Mouse (Mus musculus) large intestine, adult 2 months (tissue): ENCODE results near the gene Prss34. TPM values are rescaled to one million over a fixed set of nuclear protein-coding genes. Genes with fewer than 3 reads are reported as not detected.

ENCODE experiments used
- DNase-seq: peaks from one replicate; pipeline ENCODE4 v3.0.0-alpha.2; 2012; ENCODE audit warnings: low read depth, low spot score
- WGBS: fragments of 180-500 bp; shearing (Covaris S2); methylation state at CpG from one replicate; pipeline ENCODE4 v1.1.7; 2018; 5-methylcytosine and 5-hydroxymethylcytosine counted together
- polyA plus RNA-seq: library from polyadenylated mRNA; depleted of rRNA; stranded (reverse); fragments of >200 nt; gene quantifications from 2 replicates; pipeline ENCODE4 v1.2.3, GENCODE M21; 2012; rRNA removed

Prss34 gene
- polyA plus RNA-seq, 1 experiment, result not detected

DNA sequence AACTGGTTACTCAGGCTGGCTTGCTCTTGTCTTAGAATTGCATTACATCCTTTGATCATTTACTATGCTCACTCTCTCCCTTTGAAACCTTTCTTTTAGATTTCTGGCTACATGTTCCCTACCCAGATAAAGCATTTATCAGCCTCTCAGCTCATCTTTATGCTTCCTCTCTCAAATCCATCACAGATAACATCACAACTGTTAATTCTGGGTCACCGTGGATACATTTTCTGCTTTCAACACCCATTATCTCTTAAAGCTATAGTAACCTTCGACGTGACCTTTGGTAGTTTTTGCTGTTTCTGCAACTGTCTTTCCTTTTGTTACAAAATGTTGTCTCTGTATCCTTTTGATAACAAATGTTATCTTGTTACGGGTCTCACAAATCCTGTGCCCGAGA is 4.7 kb upstream of the Prss34 start:
- no peak for DNase-seq

DNA sequence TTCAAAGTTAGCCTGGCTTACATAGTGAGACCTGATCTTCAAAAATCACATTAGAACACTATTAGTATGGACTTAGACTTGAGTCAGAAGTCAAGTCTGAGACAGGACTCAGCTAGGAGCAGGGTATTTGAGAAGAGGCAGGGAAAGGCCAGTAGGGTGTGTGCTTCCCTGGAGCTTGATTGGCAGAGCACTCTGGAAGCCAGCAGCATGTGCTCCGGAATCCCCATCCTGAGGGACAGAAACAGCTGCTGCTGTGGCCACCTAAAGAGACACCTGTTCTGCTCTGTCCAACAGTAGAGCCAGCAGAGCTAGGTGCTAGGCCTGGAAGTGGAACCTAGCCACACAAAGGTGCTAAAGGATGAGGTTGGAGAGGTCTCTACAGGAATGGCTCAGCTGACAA is 4.1 kb upstream of the Prss34 start:
- no peak for DNase-seq
- 54% methylated on average over 1 of the region's 1 CpGs for WGBS

More for the DNA sequence above, 4.7 kb upstream of the Prss34 start:
- WGBS, result 64% methylated on average over 5 of the region's 5 CpGs

GRCm38 (mm10) chr17:25308346-25308745 is 10.2 kb downstream of the Prss34 start, which contains the start of gene Prss28:
TSS of gene Prss28 (plus strand) at chr17:25308646.
- 52% methylated on average over 4 of the region's 4 CpGs for WGBS

DNA sequence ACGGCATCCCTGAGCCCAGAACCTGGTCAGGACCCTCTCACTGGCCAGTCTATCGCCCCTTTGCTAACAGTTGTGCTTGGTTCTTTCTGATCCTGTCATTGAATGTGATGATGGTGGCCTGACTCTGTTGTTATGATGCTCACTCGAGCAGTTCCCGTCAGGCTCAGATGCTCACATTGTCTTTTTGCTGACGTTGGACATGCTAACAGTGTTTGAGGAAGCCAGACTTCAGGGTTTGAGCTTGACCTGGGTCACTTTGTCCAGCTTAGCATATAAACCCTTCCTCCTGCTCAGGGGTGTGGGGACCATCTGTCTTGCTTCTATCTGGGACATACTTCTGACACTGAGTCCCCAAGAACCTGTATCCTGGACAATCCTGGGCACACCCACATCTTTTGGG is 20.2 kb downstream of the Prss34 start, which contains the start of gene Prss29:
TSS of gene Prss29 (plus strand) at position 301 of the 400 bp plus-strand sequence.
- no peak for DNase-seq
- WGBS, result 64% methylated on average over 5 of the region's 5 CpGs

More at GRCm38 (mm10) chr17:25308346-25308745, 10.2 kb downstream of the Prss34 start, which contains the start of gene Prss28:
- no peak for DNase-seq

DNA sequence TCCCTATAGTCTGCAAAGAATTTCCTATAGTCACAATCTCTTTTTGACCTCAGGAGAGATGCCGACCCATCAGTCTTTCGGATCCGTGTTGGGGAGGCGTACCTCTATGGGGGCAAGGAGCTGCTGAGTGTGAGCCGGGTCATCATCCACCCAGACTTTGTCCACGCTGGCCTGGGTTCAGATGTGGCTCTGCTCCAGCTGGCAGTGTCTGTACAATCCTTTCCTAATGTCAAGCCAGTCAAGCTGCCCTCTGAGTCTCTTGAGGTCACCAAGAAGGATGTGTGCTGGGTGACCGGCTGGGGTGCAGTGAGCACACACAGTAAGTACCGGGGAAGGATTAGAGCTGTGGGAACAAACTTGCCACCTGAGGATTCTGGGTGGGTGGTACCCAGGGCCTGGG is 22.6 kb downstream of the Prss34 start:
- WGBS, result 85% methylated on average over 8 of the region's 8 CpGs
- no peak for DNase-seq

GRCm38 (mm10) chr17:25322930-25323329 is 24.7 kb downstream of the Prss34 start:
- 8% methylated on average over 2 of the region's 2 CpGs for WGBS
- no peak for DNase-seq

DNA sequence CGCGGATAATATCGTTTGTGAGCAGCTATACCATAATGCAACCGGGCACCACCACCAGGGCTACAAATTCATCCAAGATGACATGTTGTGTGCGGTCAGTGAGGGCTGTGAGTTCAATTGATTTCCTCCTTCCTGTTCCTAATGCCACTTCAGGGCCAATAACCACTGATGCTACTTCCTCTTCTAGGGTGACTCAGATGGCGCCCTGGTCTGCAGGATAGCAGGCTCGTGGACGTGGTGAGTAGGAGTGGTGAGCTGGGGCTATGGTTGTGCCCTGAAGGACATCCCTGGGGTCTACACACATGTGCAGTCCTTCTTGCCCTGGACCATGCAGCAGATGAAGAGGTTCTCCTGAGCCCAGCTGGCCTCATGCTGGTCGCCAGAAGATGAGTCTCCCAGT is 34.1 kb downstream of the Prss34 start:
- WGBS, result 57% methylated on average over 9 of the region's 9 CpGs
- DNase-seq, result no peak

DNA sequence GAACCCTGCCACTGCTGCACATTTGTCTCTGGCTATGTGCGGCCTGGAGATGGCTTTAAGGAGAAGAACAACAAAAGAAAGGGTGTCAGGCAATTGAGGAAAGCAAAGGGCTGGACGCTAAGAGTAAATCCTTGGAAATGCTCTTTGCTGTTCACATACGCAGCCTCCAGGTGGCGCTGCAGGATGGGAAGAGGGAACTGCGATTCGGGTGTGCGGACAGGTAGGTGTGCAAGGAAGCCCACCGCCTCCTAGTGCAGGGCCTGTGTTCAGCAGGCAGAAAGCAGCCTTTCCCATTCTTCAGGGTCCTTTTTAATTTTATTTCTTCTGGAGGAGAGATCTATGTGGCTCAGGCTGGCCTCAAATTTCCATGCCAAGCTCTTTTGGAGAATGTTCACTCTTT is 35.7 kb downstream of the Prss34 start:
- 3% methylated on average over 8 of the region's 8 CpGs for WGBS
- DNase-seq, result peak; percentile 10

GRCm38 (mm10) chr17:25338218-25338617 is 40.0 kb downstream of the Prss34 start:
- WGBS, result 78% methylated on average over 4 of the region's 4 CpGs
- no peak for DNase-seq

- 85% methylated on average over 6 of the region's 6 CpGs for WGBS
Observed at GRCm38 (mm10) chr17:25340003-25340402, 41.8 kb downstream of the Prss34 start.

GRCm38 (mm10) chr17:25341490-25341889 is 43.3 kb downstream of the Prss34 start:
- no peak for DNase-seq
- WGBS, result 24% methylated on average over 3 of the region's 3 CpGs

More at GRCm38 (mm10) chr17:25340003-25340402, 41.8 kb downstream of the Prss34 start:
- no peak for DNase-seq

DNA sequence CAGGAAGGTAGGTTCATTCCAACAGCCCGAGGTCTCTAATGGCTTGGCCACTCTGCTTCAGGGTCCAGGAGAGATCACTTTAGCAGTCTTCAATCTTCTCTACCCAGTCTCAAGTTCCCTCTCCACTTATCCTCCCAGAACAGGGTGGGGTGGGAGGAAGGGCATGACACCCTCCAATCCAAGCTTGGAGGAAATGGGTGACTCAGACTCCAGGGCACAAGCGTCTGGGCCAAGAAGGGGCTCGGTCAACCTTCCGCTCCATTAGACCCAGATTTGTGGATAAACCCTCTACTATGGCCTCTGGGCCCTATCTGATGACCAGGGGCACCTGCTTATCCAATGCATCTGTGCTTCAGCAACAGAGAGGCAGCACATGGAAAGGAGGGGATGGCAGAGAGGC is 47.3 kb downstream of the Prss34 start, which contains the start of gene Tpsab1:
TSS of gene Tpsab1 (minus strand) at position 101 of the 400 bp plus-strand sequence.
- DNase-seq, result no peak
- 79% methylated on average over 4 of the region's 4 CpGs for WGBS

Other genes with a start within 250 kb of the Prss34 start
- gene Tmem204, start 214.8 kb upstream of the Prss34 start, polyA plus RNA-seq, result 16.7 and 18.5 TPM in 2 replicates
- 9.4 and 12.2 TPM in 2 replicates for gene Telo2, start 182.4 kb upstream of the Prss34 start, polyA plus RNA-seq
- 0.07 and 0.10 TPM in 2 replicates for gene Ptx4, start 177.6 kb upstream of the Prss34 start, polyA plus RNA-seq
- gene Clcn7, start 165.0 kb upstream of the Prss34 start, polyA plus RNA-seq, result 17.1 and 21.7 TPM in 2 replicates
- not detected in 2 replicates for gene Ccdc154, start 135.9 kb upstream of the Prss34 start, polyA plus RNA-seq
- gene Gm38655, start 122.9 kb upstream of the Prss34 start, polyA plus RNA-seq, result not detected in 2 replicates
- gene BC003965, start 113.8 kb upstream of the Prss34 start, polyA plus RNA-seq, result 9.5 and 10.4 TPM in 2 replicates
- gene Unkl, start 110.0 kb upstream of the Prss34 start, polyA plus RNA-seq, result 6.0 and 9.8 TPM in 2 replicates
- 36.1 and 37.5 TPM in 2 replicates for gene Gnptg, start 58.3 kb upstream of the Prss34 start, polyA plus RNA-seq
- gene Tsr3, start 58.2 kb upstream of the Prss34 start, polyA plus RNA-seq, result 11.6 and 12.7 TPM in 2 replicates
- gene Baiap3, start 42.0 kb upstream of the Prss34 start, polyA plus RNA-seq, result 7.8 and 11.9 TPM in 2 replicates
- gene Ube2i, start 23.8 kb upstream of the Prss34 start, polyA plus RNA-seq, result 113 and 132 TPM in 2 replicates
- gene Prss28, start 10.3 kb downstream of the Prss34 start, polyA plus RNA-seq, result not detected in 2 replicates
- not detected in 2 replicates for gene Prss29, start 20.3 kb downstream of the Prss34 start, polyA plus RNA-seq
- gene Tpsab1, start 47.2 kb downstream of the Prss34 start, polyA plus RNA-seq, result not detected in 2 replicates
- gene Tpsb2, start 67.9 kb downstream of the Prss34 start, polyA plus RNA-seq, result 0.58 and 0.59 TPM in 2 replicates
- 68.1 and 75.8 TPM in 2 replicates for gene Tpsg1, start 70.9 kb downstream of the Prss34 start, polyA plus RNA-seq
- gene Cacna1h, start 135.4 kb downstream of the Prss34 start, polyA plus RNA-seq, result 10.4 and 25.1 TPM in 2 replicates
- 0.11 TPM in 1 of 2 replicates, not detected in the other for gene Tekt4, start 156.2 kb downstream of the Prss34 start, polyA plus RNA-seq
- 0.48 and 0.71 TPM in 2 replicates for gene Sstr5, start 198.9 kb downstream of the Prss34 start, polyA plus RNA-seq